Mouse (Mus musculus) thymus, adult 18-20 months (tissue): ENCODE results near the gene Klrb1f.
A peak's percentile ranks its signal among the peaks of the same experiment; 100 is the strongest.
"Not testable (repeated sequence)": the region's sequence is repeated elsewhere in the genome, so short reads cannot be mapped to it uniquely, and the experiment has no call there.

Source experiments
- DNase-seq, 2 experiments: peaks; one replicate each; pipeline ENCODE4 v3.0.0; 2022; ENCODE audit warnings: mixed read lengths in 2 of 2

Gene Klrb1f

GRCm38 (mm10) chr6:129045601-129046000, at the start of gene Klrb1f:
Gene Klrb1f (plus strand): TSS chr6:129045901.
- DNase-seq: no peak

- DNase-seq: no peak
These were observed 49.5 kb upstream of the Klrb1f start for GRCm38 (mm10) chr6:128996054-128996767.

GRCm38 (mm10) chr6:128996768-128997442, 48.8 kb upstream of the Klrb1f start:
- DNase-seq: no peak

- no peak for DNase-seq
These were observed 44.3 kb upstream of the Klrb1f start for GRCm38 (mm10) chr6:129001392-129001791.

GRCm38 (mm10) chr6:129008552-129008951, 37.1 kb upstream of the Klrb1f start:
- no peak for DNase-seq

- DNase-seq: not testable (repeated sequence)
These were observed 35.7 kb upstream of the Klrb1f start for GRCm38 (mm10) chr6:129009846-129010504.

- DNase-seq: no peak
These were observed 35.2 kb upstream of the Klrb1f start for GRCm38 (mm10) chr6:129010505-129010873.

- not testable (repeated sequence) for DNase-seq
These were observed 33.7 kb upstream of the Klrb1f start for GRCm38 (mm10) chr6:129012012-129012411.

GRCm38 (mm10) chr6:129012966-129013365, 32.7 kb upstream of the Klrb1f start:
- no peak for DNase-seq

- DNase-seq: no peak
These were observed 31.9 kb upstream of the Klrb1f start for GRCm38 (mm10) chr6:129013762-129014276.

- DNase-seq: no peak
These were observed 31.3 kb upstream of the Klrb1f start for GRCm38 (mm10) chr6:129014399-129014798.

- no peak for DNase-seq
These were observed 18.1 kb upstream of the Klrb1f start for GRCm38 (mm10) chr6:129027451-129028248.

- no peak for DNase-seq
These were observed 15.4 kb upstream of the Klrb1f start for GRCm38 (mm10) chr6:129030175-129030824.

- DNase-seq: no peak
These were observed 14.7 kb upstream of the Klrb1f start for GRCm38 (mm10) chr6:129030964-129031363.

GRCm38 (mm10) chr6:129033397-129033796, 12.3 kb upstream of the Klrb1f start:
- DNase-seq: no peak

- DNase-seq: no peak
These were observed 10.7 kb upstream of the Klrb1f start for GRCm38 (mm10) chr6:129035017-129035416.

- no peak for DNase-seq
These were observed 9.4 kb upstream of the Klrb1f start for GRCm38 (mm10) chr6:129036326-129036725.

GRCm38 (mm10) chr6:129036890-129037463, 8.7 kb upstream of the Klrb1f start:
- peak; percentile 45 to 68 for DNase-seq

GRCm38 (mm10) chr6:129041470-129041869, 4.2 kb upstream of the Klrb1f start:
- DNase-seq: no peak

GRCm38 (mm10) chr6:129042470-129042869, 3.2 kb upstream of the Klrb1f start:
- DNase-seq: no peak

GRCm38 (mm10) chr6:129048381-129048780, 2.7 kb downstream of the Klrb1f start:
- DNase-seq: no peak
